Mouse (Mus musculus): ENCODE results near the gene Igfbp5.

Gene Igfbp5

GRCm38 (mm10) chr1:72842666-72843459 is 31.8 kb downstream of the Igfbp5 start:
- DNase-seq (ENCODE audit: low spot score) = no peak

GRCm38 (mm10) chr1:72839791-72840190 is 34.9 kb downstream of the Igfbp5 start:
- no peak for DNase-seq (ENCODE audit: low spot score)

- DNase-seq (ENCODE audit: low spot score) = no peak
These were observed 35.3 kb downstream of the Igfbp5 start for GRCm38 (mm10) chr1:72839356-72839755.

GRCm38 (mm10) chr1:72833563-72833962 is 41.1 kb downstream of the Igfbp5 start:
- DNase-seq (ENCODE audit: low spot score) = no peak

GRCm38 (mm10) chr1:72832715-72833153 is 42.0 kb downstream of the Igfbp5 start:
- DNase-seq (ENCODE audit: low spot score) = no peak

- no peak for DNase-seq (ENCODE audit: low spot score)
These were observed 44.2 kb downstream of the Igfbp5 start for GRCm38 (mm10) chr1:72830485-72830884.

- DNase-seq (ENCODE audit: low spot score) = no peak
These were observed 45.8 kb downstream of the Igfbp5 start for GRCm38 (mm10) chr1:72828843-72829242.

GRCm38 (mm10) chr1:72827411-72828315 is 47.0 kb downstream of the Igfbp5 start:
- DNase-seq (ENCODE audit: low spot score) = no peak

- DNase-seq (ENCODE audit: low spot score) = no peak
These were observed 47.8 kb downstream of the Igfbp5 start for GRCm38 (mm10) chr1:72826931-72827330.

- no peak for DNase-seq (ENCODE audit: low spot score)
These were observed 48.2 kb downstream of the Igfbp5 start for GRCm38 (mm10) chr1:72826446-72826845.

GRCm38 (mm10) chr1:72825921-72826320 is 48.8 kb downstream of the Igfbp5 start:
- DNase-seq (ENCODE audit: low spot score) = no peak

- DNase-seq (ENCODE audit: low spot score) = no peak
These were observed 49.4 kb downstream of the Igfbp5 start for GRCm38 (mm10) chr1:72825286-72825685.

GRCm38 (mm10) chr1:72824707-72825101 is 50.0 kb downstream of the Igfbp5 start:
- no peak for DNase-seq (ENCODE audit: low spot score)

GRCm38 (mm10) chr1:72823751-72824706 is 50.7 kb downstream of the Igfbp5 start, which contains the start of gene Igfbp2:
Gene Igfbp2 (plus strand): TSS chr1:72824503.
- peak; percentile 18 for DNase-seq (ENCODE audit: low spot score)

- no peak for DNase-seq (ENCODE audit: low spot score)
These were observed 51.8 kb downstream of the Igfbp5 start for GRCm38 (mm10) chr1:72822893-72823292.

GRCm38 (mm10) chr1:72819995-72820394 is 54.7 kb downstream of the Igfbp5 start:
- no peak for DNase-seq (ENCODE audit: low spot score)

GRCm38 (mm10) chr1:72815616-72816015 is 59.1 kb downstream of the Igfbp5 start:
- no peak for DNase-seq (ENCODE audit: low spot score)

GRCm38 (mm10) chr1:72815184-72815583 is 59.5 kb downstream of the Igfbp5 start:
- DNase-seq (ENCODE audit: low spot score) = no peak

GRCm38 (mm10) chr1:72813639-72814403 is 60.9 kb downstream of the Igfbp5 start:
- no peak for DNase-seq (ENCODE audit: low spot score)

- no peak for DNase-seq (ENCODE audit: low spot score)
These were observed 61.5 kb downstream of the Igfbp5 start for GRCm38 (mm10) chr1:72813089-72813638.

- DNase-seq (ENCODE audit: low spot score) = no peak
These were observed 63.6 kb downstream of the Igfbp5 start for GRCm38 (mm10) chr1:72811061-72811460.
